Mouse (Mus musculus) MEL (cell line): ENCODE measurements around the gene Trim65. TPM values are rescaled to one million over a fixed set of nuclear protein-coding genes. Genes with fewer than 3 reads are reported as not detected.

ENCODE experiments used
- DNase-seq: peaks from one replicate; pipeline ENCODE4 v3.0.0; 2011; ENCODE audit warnings: low read depth, low spot score
- H3K27ac ChIP-seq: 2 replicates; pipeline ENCODE4 v1.5.1; 2012; ENCODE audit warnings: low read depth, mild to moderate bottlenecking, control low read depth, low read length, moderate library complexity; ENCODE audit not compliant: control insufficient read depth
- H3K27me3 ChIP-seq, 2 experiments: fragments of 150-350 bp in 1 of 2; sonication (generic) in 1 of 2; 2 replicates each; pipeline ENCODE4 v1.6.1; 2012; ENCODE audit warnings: low read length in 2 of 2, mild to moderate bottlenecking in 2 of 2, improper control_type of control experiment in 1 of 2, moderate library complexity in 1 of 2; ENCODE audit not compliant: insufficient read depth in 2 of 2, control insufficient read depth in 1 of 2
- H3K36me3 ChIP-seq, 2 experiments: 2 replicates each; pipeline ENCODE4 v1.6.1; 2012 to 2014; ENCODE audit warnings: low read length in 2 of 2, improper control_type of control experiment in 1 of 2, inconsistent platforms in 1 of 2, mild to moderate bottlenecking in 1 of 2; ENCODE audit not compliant: insufficient read depth in 2 of 2, control insufficient read depth in 1 of 2
- H3K4me1 ChIP-seq, 2 experiments: fragments of 150-350 bp in 1 of 2; sonication (generic) in 1 of 2; 2 replicates each; pipeline ENCODE4 v1.6.1; 2012; ENCODE audit warnings: low read length in 2 of 2, improper control_type of control experiment in 1 of 2, mild to moderate bottlenecking in 1 of 2; ENCODE audit not compliant: insufficient read depth in 2 of 2, control insufficient read depth in 1 of 2
- H3K4me3 ChIP-seq, 2 experiments: fragments of 150-350 bp in 1 of 2; sonication (generic) in 1 of 2; 2 replicates each; pipeline ENCODE4 v1.5.1; 2012; ENCODE audit warnings: low read depth in 2 of 2, low read length in 2 of 2, mild to moderate bottlenecking in 2 of 2, moderate library complexity in 2 of 2, control low read depth in 1 of 2, improper control_type of control experiment in 1 of 2; ENCODE audit not compliant: control insufficient read depth in 1 of 2, insufficient read depth in 1 of 2
- H3K79me2 ChIP-seq: 2 replicates; pipeline ENCODE4 v1.6.1; 2012; ENCODE audit warnings: mild to moderate bottlenecking, low read length, moderate library complexity; ENCODE audit not compliant: control insufficient read depth, poor library complexity, insufficient read depth
- H3K9ac ChIP-seq: 2 replicates; pipeline ENCODE4 v1.6.1; 2012; ENCODE audit warnings: low read depth, mild to moderate bottlenecking, control low read depth, low read length, moderate library complexity; ENCODE audit not compliant: control insufficient read depth, poor library complexity, severe bottlenecking
- H3K9me3 ChIP-seq: fragments of 150-350 bp; sonication (generic); replicated peaks from 2 replicates; pipeline ENCODE4 v1.6.1; 2012; ENCODE audit warnings: mild to moderate bottlenecking, low read length, improper control_type of control experiment, moderate library complexity; ENCODE audit not compliant: insufficient read depth
- BHLHE40 ChIP-seq: IDR thresholded peaks from 2 replicates; pipeline ENCODE4 v1.6.1; 2012; ENCODE audit warnings: low read depth, mild to moderate bottlenecking, inconsistent platforms, low read length, improper control_type of control experiment, borderline replicate concordance
- CTCF ChIP-seq, 3 experiments: IDR thresholded peaks in 2 of 3; conservative IDR thresholded peaks in 1 of 3; 2 replicates each; pipeline ENCODE4 v1.5.1; 2011 to 2012; ENCODE audit warnings: low read length in 3 of 3, low read depth in 2 of 3, mild to moderate bottlenecking in 2 of 3, improper control_type of control experiment in 1 of 3, inconsistent platforms in 1 of 3, mixed read lengths in 1 of 3, moderate library complexity in 1 of 3; ENCODE audit not compliant: control insufficient read depth in 1 of 3, insufficient read depth in 1 of 3, poor library complexity in 1 of 3, severe bottlenecking in 1 of 3
- EP300 ChIP-seq, 2 experiments: IDR thresholded peaks; 2 replicates each; pipeline ENCODE4 v1.6.1; 2011; ENCODE audit warnings: improper control_type of control experiment in 2 of 2, low read length in 2 of 2, low read depth in 1 of 2, mild to moderate bottlenecking in 1 of 2
- ETS1 ChIP-seq: IDR thresholded peaks from 2 replicates; pipeline ENCODE4 v1.6.1; 2012; ENCODE audit warnings: low read depth, mild to moderate bottlenecking, inconsistent platforms, low read length, improper control_type of control experiment, moderate library complexity
- GATA1 ChIP-seq: IDR thresholded peaks from 2 replicates; pipeline ENCODE4 v1.6.1; 2011; ENCODE audit warnings: low read depth, low read length, improper control_type of control experiment
- HCFC1 ChIP-seq: IDR thresholded peaks from 2 replicates; pipeline ENCODE4 v1.6.1; 2012; ENCODE audit warnings: low read depth, mild to moderate bottlenecking, inconsistent platforms, low read length, improper control_type of control experiment, moderate library complexity
- MAFK ChIP-seq: IDR thresholded peaks from 2 replicates; pipeline ENCODE4 v1.6.1; 2011; ENCODE audit warnings: low read depth, mild to moderate bottlenecking, low read length, improper control_type of control experiment, borderline replicate concordance
- MAZ ChIP-seq: IDR thresholded peaks from 2 replicates; pipeline ENCODE4 v1.6.1; 2012; ENCODE audit warnings: low read depth, mild to moderate bottlenecking, inconsistent platforms, low read length, improper control_type of control experiment
- MEF2A ChIP-seq: IDR thresholded peaks from 2 replicates; pipeline ENCODE4 v1.6.1; 2014; ENCODE audit warnings: low read depth, mild to moderate bottlenecking, inconsistent platforms, low read length, improper control_type of control experiment; ENCODE audit not compliant: poor library complexity, insufficient replicate concordance, severe bottlenecking; ENCODE audit errors: extremely low read depth
- MXI1 ChIP-seq: IDR thresholded peaks from 2 replicates; pipeline ENCODE4 v1.6.1; 2011; ENCODE audit warnings: mild to moderate bottlenecking, low read depth, low read length, improper control_type of control experiment
- SIN3A ChIP-seq: IDR thresholded peaks from 2 replicates; pipeline ENCODE4 v1.6.1; 2012; ENCODE audit warnings: low read length, improper control_type of control experiment, inconsistent platforms
- TBP ChIP-seq: IDR thresholded peaks from 2 replicates; pipeline ENCODE4 v1.8.0; 2011; ENCODE audit warnings: low read depth, low read length, improper control_type of control experiment
- TCF12 ChIP-seq: IDR thresholded peaks from 2 replicates; pipeline ENCODE4 v1.6.1; 2014; ENCODE audit warnings: low read depth, mild to moderate bottlenecking, inconsistent platforms, low read length, improper control_type of control experiment, moderate library complexity
- USF1 ChIP-seq: IDR thresholded peaks from 2 replicates; pipeline ENCODE4 v1.6.1; 2014; ENCODE audit warnings: low read depth, mild to moderate bottlenecking, inconsistent platforms, low read length, improper control_type of control experiment, moderate library complexity
- polyA plus RNA-seq, 2 experiments: library from polyadenylated mRNA; stranded (reverse) in 1 of 2; unstranded in 1 of 2; fragments of >175 nt in 1 of 2; fragments of >200 nt in 1 of 2; gene quantifications; 2 replicates each; pipeline versions ENCODE4 v1.2.1 to v1.2.4; 2012; ENCODE audit warnings: low replicate concordance in 2 of 2, low read depth in 1 of 2; ENCODE audit not compliant: insufficient read length in 2 of 2, insufficient read depth in 1 of 2, missing spikeins in 1 of 2
- total RNA-seq: library from RNA; depleted of rRNA; stranded (reverse); fragments of 300-350 nt; gene quantifications from 2 replicates; pipeline ENCODE4 v1.2.3, GENCODE M21; 2012

The Trim65 gene
- total and polyA plus RNA-seq, 3 experiments = 8.8 to 10.7 TPM; not detected in 1

DNA sequence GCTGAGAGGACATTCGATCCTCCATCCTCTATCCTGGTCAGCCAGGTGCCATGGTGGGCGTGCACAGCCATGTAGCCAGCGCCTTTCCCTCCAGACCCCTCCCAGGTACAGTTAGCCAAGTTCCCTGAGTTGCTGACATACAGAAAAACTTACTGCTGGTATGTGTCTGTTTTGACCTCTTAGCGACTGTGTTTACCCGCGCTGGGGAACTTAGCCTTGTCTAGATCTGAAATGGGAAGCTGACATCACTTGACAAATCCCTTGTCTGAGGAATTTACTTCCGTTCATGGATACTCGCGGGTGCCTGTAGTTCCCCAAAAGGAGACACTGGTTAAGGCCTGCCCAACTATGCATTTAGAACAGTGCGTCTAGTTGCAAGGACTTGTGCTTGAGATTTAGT, 20.4 kb downstream of the Trim65 start:
- Histone ChIP-seq H3K36me3 (no peaks in the 10 kb centered on the region), H3K9ac (no peak overlapping the region), H3K9me3 (no peaks in the 10 kb centered on the region), H3K79me2 (no peaks in the 10 kb centered on the region), H3K27ac (no peak overlapping the region), H3K27me3 (no peaks in the 10 kb centered on the region), H3K4me1 (no peaks in the 10 kb centered on the region), H3K4me3 (no peak overlapping the region)
- no peak for DNase-seq
- TF ChIP-seq CTCF (IDR thresholded peaks at IDR 0.05 in 2 of 3, conservative IDR thresholded peaks at IDR 0.05 in 1 of 3; ENCODE audit: control insufficient read depth in 1 of 3, insufficient read depth in 1 of 3, low read depth in 2 of 3, low read length in 3 of 3, poor library complexity in 1 of 3, severe bottlenecking in 1 of 3) (no peak), TCF12 (no peak), BHLHE40 (no peak), SIN3A (no peak), MAFK (no peak), MEF2A (no peak), GATA1 (no peak), ETS1 (no peak), MXI1 (no peak)

DNA sequence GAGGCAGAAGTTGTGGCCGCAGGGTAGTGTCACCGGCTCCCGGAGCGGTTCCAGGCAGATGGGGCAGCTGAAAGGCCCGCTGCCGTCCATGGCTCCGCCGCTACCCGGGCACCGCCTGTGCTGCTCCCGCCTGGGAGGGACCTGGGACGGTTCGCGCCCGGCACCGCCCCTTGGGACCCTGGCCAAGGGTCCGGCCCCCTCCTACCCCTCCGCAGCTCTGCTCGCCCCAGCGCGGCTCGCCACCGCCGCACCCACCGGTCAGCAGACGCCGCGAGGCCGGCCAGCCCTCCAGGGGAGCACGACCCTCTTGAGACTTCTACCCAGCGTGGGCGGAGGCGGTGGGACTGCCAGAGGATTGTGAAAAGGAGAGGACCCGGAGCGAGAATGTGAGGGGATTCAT, 20.8 kb downstream of the Trim65 start:
- Histone ChIP-seq H3K36me3 (no peaks in the 10 kb centered on the region), H3K27ac (no peak overlapping the region), H3K9me3 (no peaks in the 10 kb centered on the region), H3K9ac (no peak overlapping the region), H3K4me3 (no peak overlapping the region), H3K79me2 (no peaks in the 10 kb centered on the region), H3K4me1 (no peaks in the 10 kb centered on the region)
- DNase-seq = no peak
- TF ChIP-seq MAZ (no peak), CTCF (IDR thresholded peaks at IDR 0.05 in 2 of 3, conservative IDR thresholded peaks at IDR 0.05 in 1 of 3; ENCODE audit: control insufficient read depth in 1 of 3, insufficient read depth in 1 of 3, low read depth in 2 of 3, low read length in 3 of 3, poor library complexity in 1 of 3, severe bottlenecking in 1 of 3) (no peak), MEF2A (no peak), HCFC1 (no peak)
- TF ChIP-seq, all 39 proteins: peak for 0
- no peaks in the 10 kb centered on the region for H3K27me3 ChIP-seq

DNA sequence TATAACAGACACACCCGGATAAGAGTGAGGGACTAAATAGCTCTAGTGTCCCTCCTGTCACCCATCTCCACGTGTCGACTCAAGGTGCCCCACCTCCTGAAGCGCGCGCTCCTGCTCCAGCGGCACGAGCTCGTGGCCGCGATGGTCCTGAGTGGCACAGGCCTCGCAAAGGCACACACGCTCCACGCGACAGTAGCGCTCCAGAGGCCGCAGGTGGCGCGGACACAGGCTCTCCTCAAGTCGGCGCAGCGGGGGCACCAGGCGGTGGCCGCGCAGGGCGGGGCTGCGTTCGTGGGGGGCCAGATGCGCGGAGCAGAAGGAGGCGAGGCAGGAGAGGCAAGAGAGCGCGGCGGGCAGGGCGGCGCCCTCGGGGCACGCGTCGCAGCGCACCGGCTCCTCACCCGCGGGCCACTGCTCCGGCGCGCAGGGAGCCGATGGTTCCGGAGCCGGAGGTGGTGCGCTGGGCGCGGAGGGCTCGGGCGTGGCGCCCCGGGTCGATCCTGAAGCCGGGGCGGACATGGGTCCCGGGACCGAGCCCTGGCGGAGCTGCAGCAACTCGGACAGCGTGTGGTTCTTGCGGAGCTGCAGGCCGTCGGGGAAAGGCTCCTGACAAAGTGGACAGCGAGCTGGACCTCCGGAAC, 21.4 kb downstream of the Trim65 start:
- DNase-seq = no peak
- H3K9me3 ChIP-seq = no peaks in the 10 kb centered on the region
- H3K36me3 ChIP-seq = peaks cover 0 to 1% of the 10 kb centered on the region in 2 experiments; a peak in 2 of 4 replicates
- H3K9ac ChIP-seq = no peak overlapping the region
- no peak overlapping the region for H3K27ac ChIP-seq
- H3K27me3 ChIP-seq = no peaks in the 10 kb centered on the region
- peaks cover 2 to 3% of the 10 kb centered on the region in 2 experiments for H3K4me1 ChIP-seq
- no peaks in the 10 kb centered on the region for H3K79me2 ChIP-seq
- TF ChIP-seq MXI1 = no peak
- no peak for TF ChIP-seq TBP
- no peak for TF ChIP-seq USF1
- no peak for TF ChIP-seq EP300 (IDR thresholded peaks at IDR 0.05; ENCODE audit: low read depth in 1 of 2, low read length in 2 of 2)
- TF ChIP-seq, all 39 proteins: peak for 0
- no peak overlapping the region for H3K4me3 ChIP-seq
